Mouse (Mus musculus) ovary, postnatal 36 days (tissue): ENCODE measurements around the gene Dpp7.

Experiments
- DNase-seq: peaks from one replicate; pipeline ENCODE4 v3.0.0; 2022; ENCODE audit warnings: low spot score, mixed read lengths

Dpp7 gene

DNA sequence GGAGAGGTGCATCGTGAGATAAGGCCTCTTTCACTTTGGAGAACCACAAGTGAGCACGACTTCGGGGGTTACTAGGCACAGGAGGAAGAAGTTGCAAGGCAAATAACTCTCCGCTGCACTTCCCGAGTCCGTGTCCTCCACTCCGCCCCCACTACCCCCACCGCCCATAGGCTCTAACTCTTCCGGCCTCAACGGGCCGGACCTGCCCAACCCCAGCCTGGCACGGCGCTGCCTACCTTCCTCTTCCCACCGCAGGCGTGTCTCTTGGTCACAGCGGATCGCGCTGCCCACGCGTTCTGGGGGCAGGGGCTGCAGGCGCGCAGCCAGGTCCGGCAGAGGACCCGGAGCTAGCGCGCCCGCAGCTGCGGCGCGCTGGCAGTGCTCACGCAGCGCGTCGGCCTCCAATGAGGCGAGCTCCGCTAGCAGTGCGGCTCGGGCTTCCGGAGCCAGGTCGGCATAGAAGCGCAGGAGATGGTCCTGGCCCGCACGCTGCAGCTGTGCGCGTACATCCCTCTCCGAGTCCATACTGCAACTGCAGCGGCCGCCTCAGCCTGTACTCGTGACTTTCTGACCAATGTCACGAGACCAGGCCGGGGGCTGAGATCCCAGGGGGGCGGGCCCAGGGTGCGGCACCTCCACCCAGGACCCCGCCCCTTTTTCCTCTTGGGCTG lies 9.1 kb upstream of the Dpp7 start, which contains the start of gene Uap1l1:
Gene Uap1l1, minus strand, starts transcription at position 592 of the 671 bp plus-strand sequence.
- DNase-seq = peak; percentile 81

DNA sequence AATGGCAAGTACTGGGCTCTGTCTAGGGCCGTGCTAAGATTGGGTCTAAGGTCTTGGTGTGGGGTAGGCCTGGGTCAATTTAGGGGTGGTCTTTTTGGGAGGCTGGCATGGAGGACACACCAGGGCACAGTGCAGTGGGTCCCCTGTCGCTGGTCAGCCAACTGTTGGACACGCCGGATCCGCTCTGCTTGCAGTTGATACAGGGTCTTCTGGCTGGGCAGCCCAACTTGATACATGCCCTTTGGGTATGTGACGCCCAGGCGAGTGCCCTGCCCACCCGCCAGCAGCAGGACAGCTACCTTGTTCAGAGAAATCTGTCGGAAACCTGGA lies 8.6 kb upstream of the Dpp7 start:
- no peak for DNase-seq

DNA sequence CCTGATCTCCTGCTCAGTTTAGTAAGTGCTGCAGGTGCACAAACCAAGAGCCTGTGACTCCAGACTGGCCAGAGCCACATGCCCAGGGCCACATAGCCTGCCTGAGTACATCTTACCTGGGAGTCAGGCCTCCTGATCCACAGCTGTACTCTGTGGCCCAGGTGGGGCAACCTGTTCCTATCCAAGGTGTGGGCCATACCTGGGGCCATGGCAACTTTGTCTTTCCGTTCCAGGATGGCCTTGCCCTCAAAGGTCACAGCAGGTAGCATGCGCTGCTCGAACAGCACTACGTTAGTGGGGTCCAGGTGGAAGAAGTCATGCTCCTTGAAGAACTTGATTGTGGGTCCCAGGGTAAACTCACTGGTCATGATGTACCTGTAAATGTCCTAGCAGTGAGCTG lies 8.2 kb upstream of the Dpp7 start:
- DNase-seq = no peak

DNA sequence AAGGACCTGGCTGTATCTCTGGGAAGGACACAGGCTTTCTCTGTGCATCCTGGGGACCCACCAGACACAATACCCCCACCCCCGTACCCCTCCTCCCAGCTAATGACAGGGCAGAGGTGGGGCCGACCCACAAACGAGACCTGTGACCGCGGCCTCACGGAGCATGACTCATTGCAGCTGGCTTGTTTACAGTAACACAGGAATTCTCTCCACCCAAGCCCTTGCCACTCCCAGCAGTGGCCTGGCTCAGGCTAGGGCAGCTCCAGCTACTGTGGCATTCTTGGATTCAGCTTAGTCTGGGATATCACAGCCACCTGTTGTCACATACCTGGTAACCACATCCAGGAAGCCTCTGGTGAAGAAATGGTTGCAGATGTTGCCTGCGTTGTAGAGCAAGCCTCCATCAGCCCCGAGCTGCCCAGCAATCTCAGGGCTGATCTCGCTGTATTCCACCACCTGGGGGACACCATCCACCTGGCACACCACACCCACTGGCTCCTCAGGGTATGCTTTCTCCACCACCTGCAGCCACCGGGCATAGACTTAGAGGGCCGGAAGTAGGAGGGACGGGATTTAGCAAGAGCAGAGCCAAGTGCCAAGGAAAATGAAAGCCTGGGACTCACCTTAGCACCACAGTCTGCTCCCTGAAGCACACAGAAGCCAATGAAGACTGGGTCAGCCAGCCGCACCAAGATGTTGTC lies 7.5 kb upstream of the Dpp7 start:
- no peak for DNase-seq

DNA sequence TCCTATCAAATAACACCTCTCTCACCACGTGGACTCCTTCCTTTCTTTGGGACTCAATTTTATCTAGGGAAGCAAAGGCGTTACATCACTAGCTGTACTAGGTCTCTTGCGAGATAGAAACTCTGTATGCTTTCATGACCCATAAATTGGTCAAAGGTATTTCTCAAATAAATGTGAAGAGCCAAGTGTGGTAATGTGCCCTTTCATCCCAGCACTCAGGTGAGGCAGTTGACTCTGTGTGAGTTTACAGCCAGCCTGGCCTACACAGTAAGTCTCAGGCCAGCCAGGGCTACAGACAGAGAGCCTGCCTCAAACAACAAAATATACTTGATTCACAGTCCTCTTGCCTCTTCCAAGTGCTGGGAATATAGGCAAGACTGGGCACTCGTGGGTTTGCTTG lies 3.7 kb upstream of the Dpp7 start:
- no peak for DNase-seq

DNA sequence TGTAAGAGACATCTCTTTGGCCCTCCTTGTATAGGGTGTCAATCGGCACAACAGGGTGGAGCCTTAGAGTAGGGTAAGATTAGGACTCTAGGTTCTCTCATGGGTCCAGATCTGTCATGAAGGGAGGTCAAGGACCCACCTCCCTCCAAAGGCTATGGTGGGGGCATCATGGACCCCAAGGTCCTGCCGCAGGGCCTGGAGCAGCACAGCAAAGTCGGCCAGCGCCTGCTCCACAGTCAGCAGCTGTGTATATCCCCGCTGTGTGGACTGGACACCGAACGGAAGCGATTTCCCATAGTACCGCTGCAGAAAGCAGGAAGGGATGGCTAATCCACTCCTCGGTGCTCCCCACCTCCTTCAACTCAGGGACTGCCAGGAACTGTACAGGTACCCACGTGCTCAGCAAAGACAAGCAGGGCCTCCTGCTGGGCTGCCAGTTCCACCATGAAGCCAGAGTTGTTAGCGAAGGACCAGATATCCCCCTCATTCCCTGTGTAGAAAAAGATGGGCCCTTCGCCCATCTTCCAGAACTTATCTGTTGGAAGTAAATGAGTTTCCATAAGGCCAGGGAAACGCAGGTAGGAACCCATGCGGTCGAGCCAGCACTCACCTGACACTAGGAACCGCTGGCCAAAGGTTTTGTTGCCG lies 616 bp downstream of the Dpp7 start:
- no peak for DNase-seq

DNA sequence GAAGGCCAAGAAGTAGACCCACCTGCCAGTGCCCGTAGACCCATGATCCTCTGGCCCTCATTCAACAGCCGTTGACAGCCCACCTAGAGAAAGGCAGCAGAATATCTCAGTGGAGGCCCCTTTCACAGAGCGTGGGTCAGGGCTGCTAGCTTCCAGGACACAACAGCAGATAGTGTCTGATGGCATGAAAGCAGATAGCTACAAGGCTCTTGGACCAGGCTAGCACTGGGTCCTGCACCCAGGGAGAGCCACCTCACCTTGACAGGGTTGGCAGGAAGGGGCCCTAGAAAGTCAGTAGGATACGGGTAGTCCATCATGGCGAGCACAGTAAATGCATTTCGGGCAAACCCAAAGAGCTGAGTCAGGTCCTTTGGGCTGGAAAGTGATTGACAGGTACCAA lies 1.9 kb downstream of the Dpp7 start:
- DNase-seq = no peak

DNA sequence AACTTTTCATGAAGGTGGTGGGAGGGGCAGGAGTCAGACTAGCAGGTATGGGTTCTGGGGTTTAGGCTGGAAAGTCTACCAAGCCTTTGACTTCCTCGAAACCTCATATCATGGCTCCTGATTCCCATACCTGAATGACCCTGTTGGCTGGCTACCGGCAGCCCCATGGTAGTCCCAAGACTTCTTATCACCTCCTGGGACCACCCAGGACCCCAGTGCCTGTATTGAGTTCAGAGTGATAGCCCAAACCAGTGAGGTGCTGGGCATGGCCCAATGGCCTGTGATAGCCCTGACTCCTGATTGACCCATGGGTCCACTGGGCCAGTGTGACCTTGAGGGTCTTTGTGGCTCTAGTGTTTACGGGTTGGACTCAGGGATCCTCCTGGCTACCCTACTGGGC lies 5.5 kb downstream of the Dpp7 start:
- DNase-seq = no peak

DNA sequence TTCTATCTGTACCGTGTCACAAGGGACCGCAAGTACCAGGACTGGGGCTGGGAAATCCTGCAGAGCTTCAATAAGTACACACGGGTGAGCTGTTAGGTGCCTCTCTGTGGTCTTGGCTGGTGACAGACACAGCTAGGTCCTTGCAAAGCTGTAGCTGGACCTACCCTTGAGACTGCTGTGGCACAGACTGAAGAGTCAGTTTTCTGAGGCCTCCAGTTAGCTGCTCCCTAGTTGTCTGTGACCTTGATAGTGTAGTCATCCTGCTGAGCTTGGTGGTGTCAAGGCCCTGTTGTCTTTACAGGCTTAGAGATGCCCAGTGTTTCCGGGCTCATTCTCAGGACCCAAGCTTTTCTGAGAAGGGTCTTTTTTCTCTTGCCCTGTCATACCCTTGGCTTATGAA lies 6.7 kb downstream of the Dpp7 start:
- no peak for DNase-seq

DNA sequence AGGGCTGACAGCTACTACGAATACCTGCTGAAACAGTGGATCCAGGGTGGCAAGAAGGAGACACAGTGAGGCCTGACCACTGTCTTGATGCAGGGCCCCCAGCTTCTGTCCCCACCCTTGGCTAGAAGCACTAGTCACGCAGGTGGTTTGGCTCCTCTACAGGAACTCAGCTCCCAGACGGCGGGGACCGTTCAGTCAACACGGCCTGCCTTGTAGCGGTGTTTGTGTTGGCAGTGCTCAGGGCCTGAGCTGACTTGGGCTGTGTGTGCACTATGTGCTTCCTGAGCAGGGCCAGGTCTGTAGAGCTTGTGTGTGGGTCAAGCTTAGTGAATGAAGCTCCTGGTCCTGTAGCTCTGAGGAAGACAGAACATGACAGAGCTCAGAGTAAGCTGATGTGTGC lies 8.0 kb downstream of the Dpp7 start:
- DNase-seq = no peak

DNA sequence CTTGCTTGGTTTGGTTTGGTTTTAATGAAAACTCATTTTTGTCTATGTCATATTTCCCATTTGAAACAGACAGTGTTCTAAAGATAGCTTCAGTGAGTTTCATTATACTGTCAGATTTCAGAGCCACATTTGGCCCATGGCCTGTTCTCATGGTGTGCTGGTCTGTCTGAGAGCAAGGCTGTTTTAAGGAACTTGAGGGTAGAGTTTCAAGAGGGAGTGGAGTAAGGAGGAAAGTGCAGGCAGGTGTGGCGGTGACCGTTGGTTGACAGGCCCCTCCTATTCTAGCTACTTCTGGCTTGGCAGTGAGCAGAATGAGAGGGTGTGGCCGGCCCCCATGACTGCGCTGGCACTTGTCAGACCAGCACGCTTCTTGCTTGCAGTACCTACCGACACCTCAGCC lies 17.9 kb downstream of the Dpp7 start:
- DNase-seq = no peak

DNA sequence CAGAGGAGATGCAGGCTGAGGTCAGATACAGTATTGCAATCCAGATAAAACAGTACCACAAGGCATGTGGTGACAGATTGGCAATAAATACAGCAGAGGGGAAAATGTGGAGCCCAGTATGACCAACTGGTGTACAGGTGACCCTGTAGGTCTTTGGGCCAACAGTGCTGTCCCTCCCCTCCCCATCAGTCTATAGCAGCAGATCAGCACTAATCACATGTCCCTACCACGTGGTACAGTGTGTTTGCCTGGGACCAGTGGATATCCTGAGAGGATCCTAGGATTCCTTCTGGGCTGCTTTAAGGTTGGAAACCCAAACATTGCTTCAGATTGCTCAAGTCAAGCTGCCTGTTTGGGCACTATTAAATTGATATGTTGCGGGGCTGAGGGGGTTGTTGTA lies 22.6 kb downstream of the Dpp7 start:
- DNase-seq = no peak

DNA sequence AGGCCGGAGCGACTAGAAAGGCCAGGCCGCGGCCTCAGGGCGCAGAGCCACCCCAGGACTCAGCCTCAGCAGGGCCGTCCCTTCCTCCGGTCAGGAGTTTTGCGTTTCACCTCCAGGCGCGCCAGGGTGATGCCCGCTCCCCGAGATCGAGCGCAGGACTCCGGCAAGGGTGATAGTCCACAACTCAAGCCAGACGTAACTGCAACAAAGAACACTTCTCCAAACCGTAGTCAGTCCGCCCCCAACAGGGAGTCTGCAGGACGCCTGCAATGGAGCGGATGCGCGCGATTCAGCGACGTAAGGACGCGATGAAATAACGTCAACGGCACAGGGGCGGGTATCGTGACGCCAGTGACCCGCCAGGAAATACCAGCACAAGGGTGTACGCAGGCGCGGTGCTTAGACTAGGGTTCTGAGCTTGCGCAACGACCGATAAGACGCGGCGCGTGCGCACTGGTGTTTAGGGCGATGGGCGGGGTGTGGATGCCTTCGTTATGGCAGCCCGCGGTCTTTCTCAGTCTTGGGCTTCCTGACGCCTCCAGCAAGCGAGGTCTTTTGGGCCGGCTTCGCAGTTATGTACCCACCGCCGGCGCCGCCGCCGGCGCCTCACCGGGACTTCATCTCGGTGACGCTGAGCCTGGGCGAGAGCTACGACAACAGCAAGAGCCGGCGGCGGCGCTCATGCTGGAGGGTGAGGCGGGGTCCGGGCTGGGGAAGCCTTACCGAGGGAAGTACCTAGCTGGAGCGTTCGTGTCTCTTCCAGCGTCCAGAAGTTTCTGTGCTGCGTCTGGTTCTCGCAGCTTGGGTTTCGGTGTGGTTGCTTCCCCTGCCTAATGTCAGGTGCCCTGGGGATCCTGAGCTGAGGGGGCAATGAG lies 23.6 kb downstream of the Dpp7 start, which contains the start of gene Man1b1:
Gene Man1b1, plus strand, starts transcription at position 53 of the 875 bp plus-strand sequence.
- peak; percentile 99 for DNase-seq

DNA sequence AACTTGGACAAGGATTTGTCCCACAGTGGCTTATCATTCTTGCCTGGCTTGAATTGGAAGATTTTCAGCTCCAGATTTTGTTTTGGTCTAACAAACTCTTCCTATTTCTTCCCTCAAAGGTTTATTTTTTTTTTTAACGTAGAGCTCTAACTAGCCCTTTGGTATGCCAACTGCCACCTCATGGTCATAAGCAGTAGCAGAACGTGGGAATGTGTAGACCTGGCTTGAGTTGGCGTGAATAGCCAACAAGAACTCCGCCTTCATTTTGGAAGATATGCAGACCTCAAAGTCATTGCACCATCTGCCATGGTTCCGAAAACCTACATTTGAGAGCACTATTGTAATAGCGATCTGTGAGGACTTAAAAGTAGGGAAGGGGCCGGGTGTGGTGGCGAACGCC lies 24.7 kb downstream of the Dpp7 start:
- DNase-seq = no peak

DNA sequence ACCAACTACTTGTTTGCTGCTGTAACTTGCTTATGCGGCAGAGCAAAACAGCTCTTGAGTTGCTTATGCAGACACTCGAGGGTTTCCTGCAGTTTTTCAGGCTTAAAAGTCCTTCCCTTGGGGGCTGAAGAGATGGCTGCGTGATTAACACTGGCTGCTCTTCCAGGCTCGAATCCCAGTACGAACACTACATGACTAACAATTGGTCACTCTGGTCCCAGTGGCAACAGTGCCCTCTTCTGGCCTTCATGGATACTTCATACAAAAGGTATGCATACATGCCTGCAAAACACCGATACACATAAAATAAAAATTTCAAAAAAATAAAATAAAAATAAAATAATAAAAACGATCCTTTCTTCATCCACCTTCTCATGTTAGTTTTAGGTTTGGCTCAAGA lies 27.7 kb downstream of the Dpp7 start:
- no peak for DNase-seq

DNA sequence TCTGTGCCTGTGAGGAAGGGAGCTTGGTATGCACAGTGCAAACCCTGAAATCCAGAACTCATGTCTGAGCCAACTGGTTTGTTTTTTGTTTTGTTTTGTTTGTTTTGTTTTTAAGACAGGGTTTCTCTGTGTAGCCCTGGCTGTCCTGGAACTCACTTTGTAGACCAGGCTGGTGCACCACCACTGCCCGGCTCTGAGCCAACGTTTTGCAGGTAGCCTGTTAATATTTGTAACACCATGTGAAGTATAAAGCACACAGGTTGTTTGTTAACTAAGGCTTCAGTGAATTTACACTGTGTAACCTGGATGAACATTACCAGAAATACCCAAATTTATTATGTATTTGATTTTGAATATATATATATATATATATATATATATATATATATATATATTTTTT lies 30.1 kb downstream of the Dpp7 start:
- DNase-seq = no peak

DNA sequence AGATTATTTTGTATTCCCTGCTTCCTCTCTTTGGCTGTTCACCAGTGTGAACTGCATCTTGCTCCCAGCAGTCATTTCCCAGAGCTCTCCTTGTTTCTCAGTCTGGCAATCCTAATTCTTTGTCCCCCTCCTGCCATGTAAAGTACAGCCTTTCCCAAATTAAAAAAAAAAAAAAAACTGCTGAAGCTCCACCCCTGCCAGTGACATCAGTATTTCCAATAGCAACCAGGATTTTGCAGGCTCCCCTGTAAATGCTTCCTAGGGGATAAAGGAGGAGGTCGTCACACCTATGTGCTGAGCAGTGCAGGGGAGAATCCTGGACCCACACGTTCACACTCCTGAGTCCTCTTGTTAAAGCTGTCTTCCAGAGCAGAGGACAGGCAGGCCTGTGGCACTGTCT lies 36.1 kb downstream of the Dpp7 start:
- DNase-seq = no peak

DNA sequence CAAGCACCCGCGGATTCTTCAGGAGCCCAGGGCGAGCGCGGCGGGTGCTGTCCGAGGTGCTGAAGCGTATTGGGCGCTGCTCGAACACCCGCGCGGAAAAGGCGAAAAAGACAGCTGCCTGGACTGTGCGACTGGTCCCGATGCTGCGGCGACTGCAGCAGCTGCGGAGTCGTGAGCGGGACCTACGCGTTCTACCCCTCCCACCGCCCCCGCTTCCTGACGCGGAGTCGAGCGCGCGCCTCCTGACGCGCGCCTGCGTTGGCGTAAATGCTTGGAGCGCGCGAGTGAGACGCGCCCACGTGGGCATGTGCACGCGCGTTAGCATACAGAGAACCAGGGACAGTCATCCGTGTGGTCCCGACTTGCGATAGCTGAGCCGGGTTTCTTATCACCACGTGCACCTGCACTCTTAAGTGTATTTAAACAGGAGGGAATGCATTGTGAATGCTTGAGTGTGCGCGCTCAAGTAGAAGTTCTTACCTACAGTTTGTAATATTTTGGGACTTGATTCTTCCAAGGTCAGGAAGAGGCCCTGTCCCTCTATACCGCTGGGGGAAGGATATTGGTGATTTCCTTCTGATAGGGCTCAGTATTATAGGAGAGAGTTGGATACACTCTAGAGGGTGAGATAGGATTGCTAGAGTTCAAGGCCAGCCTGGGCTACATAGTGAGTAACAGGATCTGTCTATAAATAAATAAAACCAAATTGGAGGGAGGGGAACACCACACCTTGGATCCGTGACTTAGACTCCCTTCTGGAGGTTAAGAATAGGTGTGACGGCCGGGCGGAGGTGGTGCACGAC lies 37.0 kb downstream of the Dpp7 start, which contains the start of gene Grin1:
Gene Grin1, minus strand, starts transcription at position 217 of the 803 bp plus-strand sequence.
- DNase-seq = peak; percentile 72

DNA sequence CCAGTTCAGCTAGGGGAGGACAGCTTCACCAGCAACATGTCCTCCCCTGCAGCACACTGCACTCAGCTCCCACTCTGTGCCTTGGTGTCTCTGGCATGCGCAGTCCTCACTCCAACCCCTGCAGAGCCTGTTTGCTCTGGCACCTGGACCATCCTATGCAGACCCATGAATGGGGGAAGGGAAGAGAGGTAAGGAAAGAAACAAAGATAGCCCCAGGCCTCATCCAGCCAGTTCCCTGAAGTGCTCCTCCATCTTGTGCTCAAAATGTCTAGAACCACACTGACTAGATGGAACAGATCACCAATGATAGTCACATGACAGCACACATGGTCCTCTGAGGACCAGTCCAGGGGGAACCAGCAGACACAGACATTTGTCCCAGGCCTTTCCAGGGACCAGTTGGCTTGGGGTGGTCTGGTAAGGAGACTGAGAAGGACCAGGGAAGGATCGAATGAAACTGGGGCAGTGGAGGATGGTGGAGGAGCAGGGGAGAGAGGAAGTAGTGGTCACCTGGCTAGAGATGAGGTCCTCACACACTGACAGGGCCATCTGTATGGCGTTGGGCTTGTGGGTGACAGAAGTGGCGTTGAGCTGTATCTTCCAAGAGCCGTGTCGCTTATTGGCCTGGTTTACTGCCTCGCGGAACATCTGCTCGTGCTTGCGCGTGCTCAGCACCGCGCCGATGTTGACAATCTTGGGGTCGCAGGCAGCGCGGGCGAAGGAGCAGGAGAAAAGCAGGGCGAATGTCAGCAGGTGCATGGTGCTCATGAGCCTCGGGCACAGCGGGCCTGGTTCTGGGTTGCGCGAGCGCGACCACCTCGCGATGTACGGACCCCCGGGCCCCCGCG lies 37.8 kb downstream of the Dpp7 start:
- DNase-seq = no peak

DNA sequence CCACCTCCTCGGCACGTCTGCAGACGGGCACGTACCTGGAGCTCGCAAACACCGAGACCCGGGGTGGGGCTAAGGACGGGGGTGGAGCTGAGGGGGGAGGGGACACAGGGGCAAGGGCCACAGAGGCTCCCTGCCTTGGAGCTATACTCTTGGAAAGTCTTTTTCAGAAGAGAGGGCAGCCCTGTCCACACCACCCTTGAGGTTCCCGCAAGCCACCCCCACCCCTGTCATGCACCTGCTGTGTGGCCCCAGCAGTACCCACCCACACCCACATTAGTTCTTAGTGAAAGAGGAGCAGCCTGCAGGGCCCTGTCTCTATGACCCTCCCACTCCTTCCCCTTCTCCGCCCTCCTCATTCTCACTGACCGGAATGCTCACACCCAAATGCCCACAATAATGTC lies 44.7 kb downstream of the Dpp7 start:
- no peak for DNase-seq

DNA sequence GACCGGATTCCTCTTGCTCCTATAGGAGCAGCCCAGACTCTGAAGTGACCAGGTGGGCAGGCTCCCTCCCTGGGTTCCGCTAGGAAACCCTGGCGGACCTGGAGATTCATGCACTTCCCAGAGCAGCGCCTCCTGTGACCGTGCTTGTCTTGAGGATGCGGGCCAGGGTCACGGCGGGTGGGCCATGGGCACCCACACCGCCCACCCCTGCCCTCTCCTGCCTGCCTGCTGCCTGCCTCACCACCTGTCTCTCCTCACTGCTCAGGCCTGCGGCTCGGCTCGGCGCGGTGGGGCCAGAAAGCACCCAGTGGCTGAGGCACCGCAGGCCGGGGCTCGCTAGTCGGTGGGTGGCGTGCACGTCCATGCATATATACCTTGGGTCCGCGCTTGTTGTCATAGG lies 45.2 kb downstream of the Dpp7 start:
- DNase-seq = no peak
